Mouse (Mus musculus) heart, adult 2 months (tissue): Measurements from ENCODE around the gene Tbc1d30.

Source experiments
- EP300 ChIP-seq: fragments of 200-500 bp; IDR thresholded peaks from 2 replicates; pipeline ENCODE4 v1.6.1; 2011; ENCODE audit warnings: low read depth, low read length, control low read depth; ENCODE audit not compliant: insufficient read depth
- POLR2A ChIP-seq: fragments of 200-500 bp; IDR thresholded peaks from 2 replicates; pipeline ENCODE4 v1.6.1; 2011; ENCODE audit warnings: mild to moderate bottlenecking, low read depth, low read length, control low read depth; ENCODE audit not compliant: insufficient read depth

DNA sequence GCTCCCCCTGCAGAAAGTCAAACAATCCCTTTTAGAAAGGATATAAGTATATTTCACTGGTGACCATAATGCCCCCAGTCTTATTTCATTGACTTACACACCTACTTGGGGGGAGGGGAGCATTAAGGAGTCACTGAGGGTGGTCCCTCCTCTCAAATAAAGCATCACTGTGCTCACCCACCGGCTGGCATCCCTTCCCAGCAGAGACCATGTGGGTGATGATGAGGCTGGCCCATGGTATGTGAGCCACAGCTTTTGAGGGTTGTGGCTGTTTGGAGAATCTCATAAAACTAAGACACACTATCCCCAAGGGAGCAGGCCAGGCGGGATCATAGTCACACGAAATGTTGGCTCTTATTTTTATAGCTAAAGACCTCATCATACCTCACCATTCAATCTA, 116.6 kb downstream of the Tbc1d30 start:
- TF ChIP-seq POLR2A (no peak), EP300 (no peak)
